Mouse (Mus musculus) midbrain, embryonic 14.5 days (tissue): Measurements from ENCODE around the gene Gdi1. TPM values are rescaled to one million over a fixed set of nuclear protein-coding genes. Genes with fewer than 3 reads are reported as not detected.

Experiments
- ATAC-seq: fragments of 200-750 bp; cut with Nextera tagmentation; 2 replicates; pipeline ENCODE4 v1.8.0; 2017; ENCODE audit warnings: moderate number of reproducible peaks, moderate library complexity; ENCODE audit not compliant: low FRiP score, low TSS enrichment
- DNase-seq: peaks from one replicate; pipeline ENCODE4 v3.0.0-alpha.2; 2015
- H3K27ac ChIP-seq: fragments of 300-500 bp; sonication (generic); replicated peaks from 2 replicates; pipeline ENCODE4 v1.5.1; 2014; ENCODE audit warnings: mild to moderate bottlenecking, low read depth, low read length, moderate library complexity
- H3K27me3 ChIP-seq: fragments of 300-500 bp; sonication (generic); 2 replicates; pipeline ENCODE4 v1.6.1; 2014; ENCODE audit warnings: low read length, control low read depth, mixed read lengths; ENCODE audit not compliant: control insufficient read depth, insufficient read depth
- H3K36me3 ChIP-seq: fragments of 300-500 bp; sonication (generic); 2 replicates; pipeline ENCODE4 v1.6.1; 2014; ENCODE audit warnings: low read length, control low read depth; ENCODE audit not compliant: control insufficient read depth, insufficient read depth
- H3K4me1 ChIP-seq: fragments of 300-500 bp; sonication (generic); 2 replicates; pipeline ENCODE4 v1.6.1; 2014; ENCODE audit warnings: mild to moderate bottlenecking, antibody characterized with exemption, low read length, control low read depth; ENCODE audit not compliant: control insufficient read depth, insufficient read depth
- H3K4me2 ChIP-seq: fragments of 300-500 bp; sonication (generic); 2 replicates; pipeline ENCODE4 v1.6.1; 2014; ENCODE audit warnings: mild to moderate bottlenecking, low read length, moderate library complexity
- H3K4me3 ChIP-seq: fragments of 300-500 bp; sonication (generic); replicated peaks from 2 replicates; pipeline ENCODE4 v1.5.1; 2014; ENCODE audit warnings: low read depth, low read length
- H3K9ac ChIP-seq: fragments of 300-500 bp; sonication (generic); replicated peaks from 2 replicates; pipeline ENCODE4 v1.6.1; 2014; ENCODE audit warnings: mild to moderate bottlenecking, low read length, moderate library complexity
- H3K9me3 ChIP-seq: fragments of 300-500 bp; sonication (generic); 2 replicates; pipeline ENCODE4 v1.6.1; 2016; ENCODE audit warnings: low read length, control low read depth, mixed read lengths; ENCODE audit not compliant: control insufficient read depth
- WGBS: fragments of 180-500 bp; shearing (Covaris S2); extraction: QIAGEN DNeasy Blood & Tissue Kit; methylation state at CpG from one replicate; pipeline ENCODE4 v1.1.7; 2014; 5-methylcytosine and 5-hydroxymethylcytosine counted together
- microRNA-seq: library from miRNA; unstranded; fragments of <30 nt; microRNA quantifications from one replicate; pipeline ENCODE4, GENCODE M21; 2016
- polyA plus RNA-seq: library from polyadenylated mRNA; unstranded; fragments of >200 nt; fragmentation: Nextera tagmentation; extraction: Ambion mirVana; gene quantifications from 2 replicates; pipeline ENCODE4 v1.2.1, GENCODE M21; 2014

Gene Gdi1
- polyA plus RNA-seq, 1 experiment from 2014 or later, result 857 TPM

GRCm38 (mm10) chrX:74359171-74359570, 54.4 kb downstream of the Gdi1 start:
- H3K4me1 ChIP-seq, result no peaks in the 10 kb centered on the region
- H3K27ac ChIP-seq, result no peak overlapping the region
- DNase-seq (no peak), ATAC-seq (no peak)
- H3K36me3 ChIP-seq, result no peaks in the 10 kb centered on the region
- H3K4me3 ChIP-seq, result no peak overlapping the region
- no peak overlapping the region for H3K4me2 ChIP-seq
- H3K9ac ChIP-seq, result no peak overlapping the region
- 62% methylated on average over 11 of the region's 11 CpGs for WGBS
- H3K9me3 ChIP-seq, result no peaks in the 10 kb centered on the region
- H3K27me3 ChIP-seq, result no peaks in the 10 kb centered on the region

Small RNA genes lying within 50 kb of the gene (microRNA-seq; reads per million reads assigned to microRNA genes)
- gene Mir7091 (not detected), gene Mir7092 (1.6 reads per million, percentile 6 among the genes with 10 or more reads in this experiment)

Other genes with a start within 250 kb of the Gdi1 start
- gene Opn1mw, start 177.5 kb upstream of the Gdi1 start, polyA plus RNA-seq, result not detected in 2 replicates
- gene Mecp2, start 169.6 kb upstream of the Gdi1 start, polyA plus RNA-seq, result 17.8 and 19.4 TPM in 2 replicates
- not detected in 2 replicates for gene Tex28, start 137.2 kb upstream of the Gdi1 start, polyA plus RNA-seq
- gene Tktl1, start 127.7 kb upstream of the Gdi1 start, polyA plus RNA-seq, result 0.08 and 0.20 TPM in 2 replicates
- 72.5 and 102 TPM in 2 replicates for gene Flna, start 55.2 kb upstream of the Gdi1 start, polyA plus RNA-seq
- 19.5 and 49.3 TPM in 2 replicates for gene Emd, start 50.3 kb upstream of the Gdi1 start, polyA plus RNA-seq
- 527 and 538 TPM in 2 replicates for gene Rpl10, start 34.2 kb upstream of the Gdi1 start, polyA plus RNA-seq
- gene Taz, start 23.1 kb upstream of the Gdi1 start, polyA plus RNA-seq, result 64.9 and 76.8 TPM in 2 replicates
- gene Dnase1l1, start 22.7 kb upstream of the Gdi1 start, polyA plus RNA-seq, result 1.8 and 3.8 TPM in 2 replicates
- 220 and 235 TPM in 2 replicates for gene Atp6ap1, start 7.9 kb upstream of the Gdi1 start, polyA plus RNA-seq
- 43.2 and 44.1 TPM in 2 replicates for gene Fam50a, start 8.0 kb downstream of the Gdi1 start, polyA plus RNA-seq
- gene Plxna3, start 24.1 kb downstream of the Gdi1 start, polyA plus RNA-seq, result 56.6 and 57.8 TPM in 2 replicates
- 74.1 and 76.0 TPM in 2 replicates for gene Lage3, start 48.6 kb downstream of the Gdi1 start, polyA plus RNA-seq
- 66.8 and 76.0 TPM in 2 replicates for gene Ubl4a, start 68.2 kb downstream of the Gdi1 start, polyA plus RNA-seq
- 6.4 and 9.4 TPM in 2 replicates for gene Slc10a3, start 68.4 kb downstream of the Gdi1 start, polyA plus RNA-seq
- gene Fam3a, start 88.3 kb downstream of the Gdi1 start, polyA plus RNA-seq, result 31.0 and 33.0 TPM in 2 replicates
- gene Ikbkg, start 88.3 kb downstream of the Gdi1 start, polyA plus RNA-seq, result 17.8 and 23.9 TPM in 2 replicates
- gene G6pdx, start 124.2 kb downstream of the Gdi1 start, polyA plus RNA-seq, result 55.6 and 59.5 TPM in 2 replicates
- 0.37 TPM in 1 of 2 replicates, not detected in the other for gene Gm6880, start 176.4 kb downstream of the Gdi1 start, polyA plus RNA-seq